Mouse (Mus musculus): Measurements from ENCODE around the gene Tax1bp1. TPM values are rescaled to one million over a fixed set of nuclear protein-coding genes. Genes with fewer than 3 reads are reported as not detected.

Gene Tax1bp1
- polyA plus RNA-seq, 1 experiment from 2014 or later: 161 TPM

DNA sequence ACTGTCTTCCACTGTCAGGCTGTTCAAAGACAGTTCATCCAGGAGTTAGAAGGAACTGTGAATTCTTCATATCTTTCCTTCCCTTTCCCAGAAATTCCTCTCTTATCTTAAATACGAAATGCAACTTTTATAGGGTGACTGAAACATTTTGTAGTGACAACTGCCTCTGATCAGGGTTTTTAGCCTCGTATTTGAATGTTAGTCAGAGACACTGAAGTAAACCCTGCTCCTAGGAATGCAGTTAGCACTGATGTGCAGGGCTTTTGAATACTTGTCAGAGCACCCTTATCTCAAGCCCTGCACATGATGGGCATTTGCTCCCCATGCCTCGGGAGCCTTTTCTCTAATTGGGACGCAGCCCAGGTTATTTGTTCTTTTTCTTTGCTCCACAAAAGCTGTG is 16.8 kb downstream of the Tax1bp1 start:
- no peak overlapping the region for H3K9ac ChIP-seq (replicated peaks; ENCODE audit: low read depth, low read length)
- peaks cover 11% of the 10 kb centered on the region; the same call in 1 of the 2 replicates for H3K36me3 ChIP-seq (ENCODE audit: control insufficient read depth, insufficient read depth)
- 72% methylated on average over 4 of the region's 4 CpGs for WGBS
- H3K27ac ChIP-seq (ENCODE audit: low read length): no peak overlapping the region
- no peak overlapping the region for H3K4me2 ChIP-seq (ENCODE audit: low read length)
- no peaks in the 10 kb centered on the region for H3K9me3 ChIP-seq (ENCODE audit: control insufficient read depth, low read length)
- H3K4me1 ChIP-seq (replicated peaks; ENCODE audit: control insufficient read depth, insufficient read depth, low read length): no peaks in the 10 kb centered on the region
- no peak overlapping the region for H3K4me3 ChIP-seq (replicated peaks; ENCODE audit: low read length)
- no peak for ATAC-seq
- H3K27me3 ChIP-seq (replicated peaks; ENCODE audit: control insufficient read depth, insufficient read depth, low read length): no peaks in the 10 kb centered on the region

DNA sequence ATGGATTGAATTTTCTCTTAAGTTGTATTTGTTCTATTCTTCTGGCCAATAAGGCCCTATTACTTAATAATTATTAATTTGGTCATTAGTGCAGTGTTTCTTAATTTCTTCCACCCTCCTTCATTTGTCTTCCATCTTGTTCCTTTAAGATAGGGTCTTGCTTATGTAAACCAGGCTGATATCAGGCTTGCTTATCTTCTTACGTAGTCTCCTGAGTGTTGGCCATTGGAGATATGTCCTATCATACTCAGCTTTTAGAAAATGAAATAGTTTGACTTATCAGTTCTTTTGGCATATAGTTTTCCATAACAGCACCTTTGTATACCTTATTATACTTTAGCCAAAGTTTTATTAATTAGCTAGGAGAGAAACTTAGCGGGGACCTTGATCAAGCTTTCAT is 21.1 kb downstream of the Tax1bp1 start:
- Histone ChIP-seq H3K4me1 (replicated peaks; ENCODE audit: control insufficient read depth, insufficient read depth, low read length) (no peaks in the 10 kb centered on the region), H3K4me3 (replicated peaks; ENCODE audit: low read length) (no peak overlapping the region), H3K36me3 (ENCODE audit: control insufficient read depth, insufficient read depth) (peaks cover 14% of the 10 kb centered on the region), H3K9me3 (ENCODE audit: control insufficient read depth, low read length) (no peaks in the 10 kb centered on the region), H3K27ac (ENCODE audit: low read length) (no peak overlapping the region), H3K27me3 (replicated peaks; ENCODE audit: control insufficient read depth, insufficient read depth, low read length) (no peaks in the 10 kb centered on the region), H3K4me2 (ENCODE audit: low read length) (no peak overlapping the region), H3K9ac (replicated peaks; ENCODE audit: low read depth, low read length) (no peak overlapping the region)
- WGBS: 99% methylated on average over 2 of the region's 2 CpGs
- ATAC-seq: no peak

DNA sequence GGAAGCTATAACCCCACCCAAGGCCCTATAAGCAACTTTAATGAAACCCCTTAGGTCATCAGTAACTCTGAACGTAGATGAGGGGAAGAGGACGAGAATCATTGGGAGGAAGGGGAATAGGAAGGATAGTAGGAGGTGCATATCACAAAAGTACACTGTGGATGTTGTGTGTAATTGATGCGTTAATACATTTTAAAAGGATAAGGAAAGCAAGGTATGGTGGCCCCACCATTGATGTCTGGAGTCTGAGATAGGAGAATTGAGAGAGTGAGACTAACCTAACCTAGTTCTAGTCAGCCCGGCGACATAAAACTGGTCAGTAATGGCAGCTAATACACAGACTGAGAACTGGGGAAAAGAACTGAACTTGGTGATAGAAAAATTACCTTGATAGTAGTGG is 39.3 kb downstream of the Tax1bp1 start:
- H3K9me3 ChIP-seq (ENCODE audit: control insufficient read depth, low read length): no peaks in the 10 kb centered on the region
- no peaks in the 10 kb centered on the region for H3K27me3 ChIP-seq (replicated peaks; ENCODE audit: control insufficient read depth, insufficient read depth, low read length)
- ATAC-seq: no peak
- H3K27ac ChIP-seq (ENCODE audit: low read length): no peak overlapping the region
- H3K9ac ChIP-seq (replicated peaks; ENCODE audit: low read depth, low read length): no peak overlapping the region
- 92% methylated on average over 5 of the region's 5 CpGs for WGBS
- H3K4me1 ChIP-seq (replicated peaks; ENCODE audit: control insufficient read depth, insufficient read depth, low read length): no peaks in the 10 kb centered on the region
- no peak overlapping the region for H3K4me3 ChIP-seq (replicated peaks; ENCODE audit: low read length)
- H3K36me3 ChIP-seq (ENCODE audit: control insufficient read depth, insufficient read depth): peaks cover 14% of the 10 kb centered on the region
- H3K4me2 ChIP-seq (ENCODE audit: low read length): no peak overlapping the region

DNA sequence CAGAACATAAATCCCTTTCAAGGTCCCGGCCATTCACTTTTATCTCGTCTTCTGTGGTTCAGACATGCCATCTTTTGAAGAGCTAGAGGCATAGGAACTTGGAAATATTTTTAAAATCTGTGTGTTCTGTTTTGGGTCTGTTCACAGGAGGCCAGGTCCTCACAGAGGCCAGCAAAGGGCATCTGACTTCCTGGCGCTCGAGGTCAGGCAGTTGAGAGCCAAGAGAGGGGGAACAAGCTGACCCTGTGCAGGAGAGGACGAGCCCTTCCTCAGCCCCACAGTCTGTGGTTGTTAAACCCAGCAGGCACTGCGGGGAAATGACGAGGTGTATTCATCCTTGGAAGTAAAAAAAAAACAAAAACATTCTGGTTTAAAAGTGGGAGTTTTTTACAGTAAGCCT is 51.7 kb downstream of the Tax1bp1 start:
- 77% methylated on average over 7 of the region's 7 CpGs for WGBS
- no peak overlapping the region for H3K9ac ChIP-seq (replicated peaks; ENCODE audit: low read depth, low read length)
- no peak overlapping the region for H3K4me2 ChIP-seq (ENCODE audit: low read length)
- no peaks in the 10 kb centered on the region for H3K27me3 ChIP-seq (replicated peaks; ENCODE audit: control insufficient read depth, insufficient read depth, low read length)
- H3K27ac ChIP-seq (ENCODE audit: low read length): no peak overlapping the region
- H3K4me3 ChIP-seq (replicated peaks; ENCODE audit: low read length): no peak overlapping the region
- no peaks in the 10 kb centered on the region for H3K9me3 ChIP-seq (ENCODE audit: control insufficient read depth, low read length)
- H3K4me1 ChIP-seq (replicated peaks; ENCODE audit: control insufficient read depth, insufficient read depth, low read length): no peaks in the 10 kb centered on the region
- no peak for ATAC-seq
- peaks cover 7% of the 10 kb centered on the region for H3K36me3 ChIP-seq (ENCODE audit: control insufficient read depth, insufficient read depth)

DNA sequence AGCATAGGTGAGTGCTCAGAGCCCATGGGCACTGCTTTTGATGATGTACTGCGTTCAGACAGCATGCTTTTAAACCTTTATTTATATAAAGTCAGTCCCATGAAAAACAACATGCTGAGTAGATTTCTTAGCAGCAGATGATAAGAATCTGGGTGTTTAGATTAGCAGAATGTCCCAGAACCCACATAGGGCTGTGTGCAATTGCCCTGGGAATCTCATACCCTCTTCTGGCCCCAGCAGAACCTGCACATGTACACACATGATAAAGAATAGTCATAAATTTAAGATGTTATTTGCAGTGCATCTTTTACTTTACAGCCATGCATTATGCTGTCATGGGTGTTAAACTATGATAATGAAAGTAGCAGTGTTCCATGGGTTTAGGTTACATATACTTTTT is 57.3 kb downstream of the Tax1bp1 start:
- H3K4me1 ChIP-seq (replicated peaks; ENCODE audit: control insufficient read depth, insufficient read depth, low read length): no peaks in the 10 kb centered on the region
- no peak overlapping the region for H3K9ac ChIP-seq (replicated peaks; ENCODE audit: low read depth, low read length)
- H3K36me3 ChIP-seq (ENCODE audit: control insufficient read depth, insufficient read depth): peaks cover 7% of the 10 kb centered on the region
- no peaks in the 10 kb centered on the region for H3K27me3 ChIP-seq (replicated peaks; ENCODE audit: control insufficient read depth, insufficient read depth, low read length)
- no peaks in the 10 kb centered on the region for H3K9me3 ChIP-seq (ENCODE audit: control insufficient read depth, low read length)
- H3K4me3 ChIP-seq (replicated peaks; ENCODE audit: low read length): no peak overlapping the region
- no peak overlapping the region for H3K4me2 ChIP-seq (ENCODE audit: low read length)
- ATAC-seq: no peak
- 92% methylated on average over 1 of the region's 1 CpGs for WGBS
- H3K27ac ChIP-seq (ENCODE audit: low read length): no peak overlapping the region

DNA sequence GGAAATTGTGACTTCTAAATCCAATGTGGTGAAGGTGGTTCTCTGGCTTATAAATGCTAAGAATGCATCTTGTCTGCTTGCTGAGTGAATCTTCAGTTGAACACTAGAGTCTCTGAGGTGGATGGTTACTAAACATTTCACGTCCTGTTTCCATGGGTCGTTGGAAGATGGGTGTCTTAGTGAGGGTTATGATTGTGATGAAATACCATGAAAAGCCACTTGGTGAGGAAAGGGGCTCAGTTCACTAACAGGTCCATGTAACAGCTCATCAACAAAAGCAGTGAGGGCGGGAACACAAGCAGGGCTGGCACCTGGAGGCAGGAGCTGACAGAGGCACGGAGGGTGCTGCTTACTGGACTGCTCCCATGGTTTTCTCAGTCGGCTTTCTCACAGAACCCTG is 59.6 kb downstream of the Tax1bp1 start:
- Histone ChIP-seq H3K36me3 (ENCODE audit: control insufficient read depth, insufficient read depth) (0 out of 2 replicates have a peak, but pooled peaks cover 4% of the 10 kb centered on the region), H3K27me3 (replicated peaks; ENCODE audit: control insufficient read depth, insufficient read depth, low read length) (no peaks in the 10 kb centered on the region), H3K27ac (ENCODE audit: low read length) (no peak overlapping the region), H3K4me2 (ENCODE audit: low read length) (no peak overlapping the region), H3K4me3 (replicated peaks; ENCODE audit: low read length) (no peak overlapping the region), H3K9ac (replicated peaks; ENCODE audit: low read depth, low read length) (no peak overlapping the region), H3K4me1 (replicated peaks; ENCODE audit: control insufficient read depth, insufficient read depth, low read length) (no peaks in the 10 kb centered on the region), H3K9me3 (ENCODE audit: control insufficient read depth, low read length) (no peaks in the 10 kb centered on the region)
- 87% methylated on average over 5 of the region's 5 CpGs for WGBS
- no peak for ATAC-seq

DNA sequence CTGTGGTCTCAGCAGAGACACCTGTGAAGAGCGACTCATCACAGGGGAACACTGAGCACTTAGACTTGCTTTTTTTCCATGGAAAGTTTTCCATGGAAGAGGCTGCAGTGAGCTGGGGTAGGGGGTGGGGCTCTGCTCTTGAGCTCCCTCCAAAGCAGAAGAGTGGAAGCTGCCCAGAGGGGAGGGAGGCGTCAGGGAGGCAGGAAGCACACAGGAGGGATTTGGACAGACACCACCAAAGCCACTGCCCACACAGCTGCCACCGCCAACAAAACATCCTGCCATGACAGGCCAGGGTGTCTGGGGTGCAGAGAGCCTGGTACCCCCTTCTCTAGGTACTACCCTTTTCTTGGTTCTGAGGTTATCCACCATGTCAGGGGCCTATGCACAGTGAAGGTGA is 61.8 kb downstream of the Tax1bp1 start:
- no peaks in the 10 kb centered on the region for H3K9me3 ChIP-seq (ENCODE audit: control insufficient read depth, low read length)

DNA sequence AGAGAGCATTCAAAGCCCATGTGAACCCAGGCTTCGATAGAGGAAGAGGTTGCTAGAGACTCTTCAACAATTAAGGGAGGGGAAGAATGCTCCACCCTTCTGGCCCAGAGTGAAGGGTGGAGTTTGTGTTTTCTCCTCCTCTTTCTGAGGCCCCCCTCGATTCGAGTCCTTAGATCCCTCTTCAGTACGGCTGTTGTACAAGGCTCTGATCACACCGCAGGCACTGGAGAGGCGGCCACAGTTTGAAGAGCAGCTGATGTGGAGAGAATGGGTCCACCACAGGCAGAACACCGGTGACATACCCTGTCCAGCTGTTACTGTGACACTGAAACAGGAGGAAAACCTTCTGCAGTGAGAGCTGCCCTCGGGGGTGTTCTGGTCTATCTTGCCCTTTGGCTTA is 62.4 kb downstream of the Tax1bp1 start:
- H3K27me3 ChIP-seq (replicated peaks; ENCODE audit: control insufficient read depth, insufficient read depth, low read length): no peaks in the 10 kb centered on the region
- no peak overlapping the region for H3K4me3 ChIP-seq (replicated peaks; ENCODE audit: low read length)
- ATAC-seq: no peak
- H3K9me3 ChIP-seq (ENCODE audit: control insufficient read depth, low read length): no peaks in the 10 kb centered on the region
- no peak overlapping the region for H3K9ac ChIP-seq (replicated peaks; ENCODE audit: low read depth, low read length)
- H3K36me3 ChIP-seq (ENCODE audit: control insufficient read depth, insufficient read depth): no peaks in the 10 kb centered on the region
- WGBS: 87% methylated on average over 8 of the region's 8 CpGs
- 0 out of 2 replicates have a peak, but pooled peaks cover under 1% of the 10 kb centered on the region for H3K4me1 ChIP-seq (replicated peaks; ENCODE audit: control insufficient read depth, insufficient read depth, low read length)
- H3K27ac ChIP-seq (ENCODE audit: low read length): no peak overlapping the region
- no peak overlapping the region for H3K4me2 ChIP-seq (ENCODE audit: low read length)

More for the DNA sequence above, 61.8 kb downstream of the Tax1bp1 start:
- H3K4me1 ChIP-seq (replicated peaks; ENCODE audit: control insufficient read depth, insufficient read depth, low read length): no peaks in the 10 kb centered on the region
- H3K27ac ChIP-seq (ENCODE audit: low read length): no peak overlapping the region
- no peaks in the 10 kb centered on the region for H3K27me3 ChIP-seq (replicated peaks; ENCODE audit: control insufficient read depth, insufficient read depth, low read length)
- 79% methylated on average over 3 of the region's 3 CpGs for WGBS
- no peak overlapping the region for H3K4me2 ChIP-seq (ENCODE audit: low read length)
- H3K9ac ChIP-seq (replicated peaks; ENCODE audit: low read depth, low read length): no peak overlapping the region
- H3K4me3 ChIP-seq (replicated peaks; ENCODE audit: low read length): no peak overlapping the region
- no peak for ATAC-seq
- H3K36me3 ChIP-seq (ENCODE audit: control insufficient read depth, insufficient read depth): no peaks in the 10 kb centered on the region

DNA sequence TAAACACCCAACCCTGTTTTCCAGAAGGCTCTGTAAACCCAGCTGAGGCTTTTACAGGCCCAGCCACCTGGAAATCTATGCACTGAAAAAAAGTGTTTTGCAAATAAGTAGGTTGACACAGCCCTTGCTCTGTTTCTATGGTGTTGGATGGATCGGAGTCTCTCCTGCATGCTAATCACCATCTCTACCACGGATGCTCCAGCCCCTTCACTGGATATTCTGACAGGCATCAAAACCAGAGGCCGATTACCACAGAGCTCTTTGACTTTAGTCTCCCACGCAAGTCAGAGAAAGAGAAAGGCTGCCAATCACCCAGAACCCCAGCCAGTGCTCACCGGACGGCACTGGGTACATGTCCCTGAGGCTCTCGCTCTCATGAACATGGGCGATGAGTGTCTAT is 63.5 kb downstream of the Tax1bp1 start:
- Histone ChIP-seq H3K4me2 (ENCODE audit: low read length) (no peak overlapping the region), H3K4me1 (replicated peaks; ENCODE audit: control insufficient read depth, insufficient read depth, low read length) (0 out of 2 replicates have a peak, but pooled peaks cover 4% of the 10 kb centered on the region), H3K27ac (ENCODE audit: low read length) (no peak overlapping the region), H3K4me3 (replicated peaks; ENCODE audit: low read length) (no peak overlapping the region), H3K36me3 (ENCODE audit: control insufficient read depth, insufficient read depth) (no peaks in the 10 kb centered on the region), H3K9ac (replicated peaks; ENCODE audit: low read depth, low read length) (no peak overlapping the region), H3K9me3 (ENCODE audit: control insufficient read depth, low read length) (no peaks in the 10 kb centered on the region), H3K27me3 (replicated peaks; ENCODE audit: control insufficient read depth, insufficient read depth, low read length) (no peaks in the 10 kb centered on the region)
- no peak for ATAC-seq
- 67% methylated on average over 8 of the region's 8 CpGs for WGBS

DNA sequence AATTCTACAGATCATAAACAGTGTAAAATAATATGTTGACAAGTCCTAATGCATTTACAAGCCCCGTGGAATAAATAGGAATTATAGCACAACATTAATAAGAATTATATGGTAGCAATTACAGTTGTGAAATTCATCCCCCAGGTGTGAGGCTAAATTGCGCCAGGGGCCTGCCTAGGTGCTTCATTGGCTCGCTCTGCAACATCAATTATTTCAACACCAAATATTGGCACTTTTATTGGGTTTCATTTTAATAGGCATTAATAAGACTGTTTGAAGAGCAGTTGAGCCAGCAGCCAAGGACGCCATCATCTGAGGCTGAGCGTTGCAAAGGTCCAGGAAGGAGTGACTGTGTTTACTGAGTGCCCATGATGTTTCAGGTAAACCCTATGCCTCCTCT is 65.0 kb downstream of the Tax1bp1 start:
- H3K9ac ChIP-seq (replicated peaks; ENCODE audit: low read depth, low read length): no peak overlapping the region
- H3K9me3 ChIP-seq (ENCODE audit: control insufficient read depth, low read length): no peaks in the 10 kb centered on the region
- no peak for ATAC-seq
- 0 out of 2 replicates have a peak, but pooled peaks cover 4% of the 10 kb centered on the region for H3K4me1 ChIP-seq (replicated peaks; ENCODE audit: control insufficient read depth, insufficient read depth, low read length)
- H3K27me3 ChIP-seq (replicated peaks; ENCODE audit: control insufficient read depth, insufficient read depth, low read length): no peaks in the 10 kb centered on the region
- no peak overlapping the region for H3K4me3 ChIP-seq (replicated peaks; ENCODE audit: low read length)
- H3K27ac ChIP-seq (ENCODE audit: low read length): no peak overlapping the region
- no peaks in the 10 kb centered on the region for H3K36me3 ChIP-seq (ENCODE audit: control insufficient read depth, insufficient read depth)
- 88% methylated on average over 5 of the region's 5 CpGs for WGBS
- H3K4me2 ChIP-seq (ENCODE audit: low read length): no peak overlapping the region

Measured in forebrain, embryonic 16.5 days (tissue).